Mouse (Mus musculus) MEL (cell line): ENCODE results near the gene Tmem206. TPM values are rescaled to one million over a fixed set of nuclear protein-coding genes. Genes with fewer than 3 reads are reported as not detected.

Experiments used
- DNase-seq: peaks from one replicate; pipeline ENCODE4 v3.0.0; 2011; ENCODE audit warnings: low read depth, low spot score
- H3K27ac ChIP-seq: 2 replicates; pipeline ENCODE4 v1.5.1; 2012; ENCODE audit warnings: low read depth, mild to moderate bottlenecking, control low read depth, low read length, moderate library complexity; ENCODE audit not compliant: control insufficient read depth
- H3K27me3 ChIP-seq, 2 experiments: fragments of 150-350 bp in 1 of 2; sonication (generic) in 1 of 2; 2 replicates each; pipeline ENCODE4 v1.6.1; 2012; ENCODE audit warnings: low read length in 2 of 2, mild to moderate bottlenecking in 2 of 2, improper control_type of control experiment in 1 of 2, moderate library complexity in 1 of 2; ENCODE audit not compliant: insufficient read depth in 2 of 2, control insufficient read depth in 1 of 2
- H3K36me3 ChIP-seq, 2 experiments: 2 replicates each; pipeline ENCODE4 v1.6.1; 2012 to 2014; ENCODE audit warnings: low read length in 2 of 2, improper control_type of control experiment in 1 of 2, inconsistent platforms in 1 of 2, mild to moderate bottlenecking in 1 of 2; ENCODE audit not compliant: insufficient read depth in 2 of 2, control insufficient read depth in 1 of 2
- H3K4me1 ChIP-seq, 2 experiments: fragments of 150-350 bp in 1 of 2; sonication (generic) in 1 of 2; 2 replicates each; pipeline ENCODE4 v1.6.1; 2012; ENCODE audit warnings: low read length in 2 of 2, improper control_type of control experiment in 1 of 2, mild to moderate bottlenecking in 1 of 2; ENCODE audit not compliant: insufficient read depth in 2 of 2, control insufficient read depth in 1 of 2
- H3K4me3 ChIP-seq, 2 experiments: fragments of 150-350 bp in 1 of 2; sonication (generic) in 1 of 2; 2 replicates each; pipeline ENCODE4 v1.5.1; 2012; ENCODE audit warnings: low read depth in 2 of 2, low read length in 2 of 2, mild to moderate bottlenecking in 2 of 2, moderate library complexity in 2 of 2, control low read depth in 1 of 2, improper control_type of control experiment in 1 of 2; ENCODE audit not compliant: control insufficient read depth in 1 of 2, insufficient read depth in 1 of 2
- H3K79me2 ChIP-seq: 2 replicates; pipeline ENCODE4 v1.6.1; 2012; ENCODE audit warnings: mild to moderate bottlenecking, low read length, moderate library complexity; ENCODE audit not compliant: control insufficient read depth, poor library complexity, insufficient read depth
- H3K9ac ChIP-seq: 2 replicates; pipeline ENCODE4 v1.6.1; 2012; ENCODE audit warnings: low read depth, mild to moderate bottlenecking, control low read depth, low read length, moderate library complexity; ENCODE audit not compliant: control insufficient read depth, poor library complexity, severe bottlenecking
- H3K9me3 ChIP-seq: fragments of 150-350 bp; sonication (generic); replicated peaks from 2 replicates; pipeline ENCODE4 v1.6.1; 2012; ENCODE audit warnings: mild to moderate bottlenecking, low read length, improper control_type of control experiment, moderate library complexity; ENCODE audit not compliant: insufficient read depth
- BHLHE40 ChIP-seq: IDR thresholded peaks from 2 replicates; pipeline ENCODE4 v1.6.1; 2012; ENCODE audit warnings: low read depth, mild to moderate bottlenecking, inconsistent platforms, low read length, improper control_type of control experiment, borderline replicate concordance
- CHD2 ChIP-seq: IDR thresholded peaks from 2 replicates; pipeline ENCODE4 v1.6.1; 2011; ENCODE audit warnings: low read length, improper control_type of control experiment
- CTCF ChIP-seq, 3 experiments: IDR thresholded peaks in 2 of 3; conservative IDR thresholded peaks in 1 of 3; 2 replicates each; pipeline ENCODE4 v1.5.1; 2011 to 2012; ENCODE audit warnings: low read length in 3 of 3, low read depth in 2 of 3, mild to moderate bottlenecking in 2 of 3, improper control_type of control experiment in 1 of 3, inconsistent platforms in 1 of 3, mixed read lengths in 1 of 3, moderate library complexity in 1 of 3; ENCODE audit not compliant: control insufficient read depth in 1 of 3, insufficient read depth in 1 of 3, poor library complexity in 1 of 3, severe bottlenecking in 1 of 3
- E2F4 ChIP-seq: IDR thresholded peaks from 2 replicates; pipeline ENCODE4 v1.6.1; 2011; ENCODE audit warnings: low read depth, low read length, improper control_type of control experiment, borderline replicate concordance
- ELF1 ChIP-seq: IDR thresholded peaks from 2 replicates; pipeline ENCODE4 v1.6.1; 2014; ENCODE audit warnings: low read depth, mild to moderate bottlenecking, inconsistent platforms, low read length, improper control_type of control experiment, moderate library complexity
- EP300 ChIP-seq, 2 experiments: IDR thresholded peaks; 2 replicates each; pipeline ENCODE4 v1.6.1; 2011; ENCODE audit warnings: improper control_type of control experiment in 2 of 2, low read length in 2 of 2, low read depth in 1 of 2, mild to moderate bottlenecking in 1 of 2
- ETS1 ChIP-seq: IDR thresholded peaks from 2 replicates; pipeline ENCODE4 v1.6.1; 2012; ENCODE audit warnings: low read depth, mild to moderate bottlenecking, inconsistent platforms, low read length, improper control_type of control experiment, moderate library complexity
- GABPA ChIP-seq: IDR thresholded peaks from 2 replicates; pipeline ENCODE4 v1.6.1; 2012; ENCODE audit warnings: low read depth, mild to moderate bottlenecking, inconsistent platforms, low read length, improper control_type of control experiment, moderate library complexity
- GATA1 ChIP-seq: IDR thresholded peaks from 2 replicates; pipeline ENCODE4 v1.6.1; 2011; ENCODE audit warnings: low read depth, low read length, improper control_type of control experiment
- HCFC1 ChIP-seq: IDR thresholded peaks from 2 replicates; pipeline ENCODE4 v1.6.1; 2012; ENCODE audit warnings: low read depth, mild to moderate bottlenecking, inconsistent platforms, low read length, improper control_type of control experiment, moderate library complexity
- KAT2A ChIP-seq: conservative IDR thresholded peaks from 2 replicates; pipeline ENCODE4 v1.6.1; 2012; ENCODE audit warnings: low read depth, low read length, improper control_type of control experiment, inconsistent platforms
- MAFK ChIP-seq: IDR thresholded peaks from 2 replicates; pipeline ENCODE4 v1.6.1; 2011; ENCODE audit warnings: low read depth, mild to moderate bottlenecking, low read length, improper control_type of control experiment, borderline replicate concordance
- MAX ChIP-seq: IDR thresholded peaks from 2 replicates; pipeline ENCODE4 v1.6.1; 2011; ENCODE audit warnings: low read length, improper control_type of control experiment
- MAZ ChIP-seq: IDR thresholded peaks from 2 replicates; pipeline ENCODE4 v1.6.1; 2012; ENCODE audit warnings: low read depth, mild to moderate bottlenecking, inconsistent platforms, low read length, improper control_type of control experiment
- MEF2A ChIP-seq: IDR thresholded peaks from 2 replicates; pipeline ENCODE4 v1.6.1; 2014; ENCODE audit warnings: low read depth, mild to moderate bottlenecking, inconsistent platforms, low read length, improper control_type of control experiment; ENCODE audit not compliant: poor library complexity, insufficient replicate concordance, severe bottlenecking; ENCODE audit errors: extremely low read depth
- MXI1 ChIP-seq: IDR thresholded peaks from 2 replicates; pipeline ENCODE4 v1.6.1; 2011; ENCODE audit warnings: mild to moderate bottlenecking, low read depth, low read length, improper control_type of control experiment
- MYB ChIP-seq: IDR thresholded peaks from 2 replicates; pipeline ENCODE4 v1.6.1; 2011; ENCODE audit warnings: mild to moderate bottlenecking, low read depth, low read length, improper control_type of control experiment
- MYC ChIP-seq: IDR thresholded peaks from 2 replicates; pipeline ENCODE4 v1.6.1; 2011; ENCODE audit warnings: low read depth, mild to moderate bottlenecking, low read length, improper control_type of control experiment, moderate library complexity
- NELFE ChIP-seq: IDR thresholded peaks from 2 replicates; pipeline ENCODE4 v1.6.1; 2011; ENCODE audit warnings: low read depth, low read length, improper control_type of control experiment
- NRF1 ChIP-seq: IDR thresholded peaks from 2 replicates; pipeline ENCODE4 v1.6.1; 2014; ENCODE audit warnings: low read depth, mild to moderate bottlenecking, inconsistent platforms, low read length, improper control_type of control experiment, moderate library complexity; ENCODE audit not compliant: poor library complexity, insufficient read depth, severe bottlenecking
- POLR2A ChIP-seq, 2 experiments: IDR thresholded peaks; 2 replicates each; pipeline ENCODE4 v1.6.1; 2011 to 2012; ENCODE audit warnings: low read length in 2 of 2, mild to moderate bottlenecking in 2 of 2, control low read depth in 1 of 2, improper control_type of control experiment in 1 of 2, low read depth in 1 of 2, moderate library complexity in 1 of 2; ENCODE audit not compliant: control insufficient read depth in 1 of 2, insufficient read depth in 1 of 2, poor library complexity in 1 of 2
- POLR2AphosphoS2 ChIP-seq: IDR thresholded peaks from 2 replicates; pipeline ENCODE4 v1.6.1; 2011; ENCODE audit warnings: low read length, improper control_type of control experiment
- SIN3A ChIP-seq: IDR thresholded peaks from 2 replicates; pipeline ENCODE4 v1.6.1; 2012; ENCODE audit warnings: low read length, improper control_type of control experiment, inconsistent platforms
- TBP ChIP-seq: IDR thresholded peaks from 2 replicates; pipeline ENCODE4 v1.8.0; 2011; ENCODE audit warnings: low read depth, low read length, improper control_type of control experiment
- TCF12 ChIP-seq: IDR thresholded peaks from 2 replicates; pipeline ENCODE4 v1.6.1; 2014; ENCODE audit warnings: low read depth, mild to moderate bottlenecking, inconsistent platforms, low read length, improper control_type of control experiment, moderate library complexity
- USF1 ChIP-seq: IDR thresholded peaks from 2 replicates; pipeline ENCODE4 v1.6.1; 2014; ENCODE audit warnings: low read depth, mild to moderate bottlenecking, inconsistent platforms, low read length, improper control_type of control experiment, moderate library complexity
- USF2 ChIP-seq, 2 experiments: IDR thresholded peaks; 2 replicates each; pipeline ENCODE4 v1.6.1; 2011 to 2012; ENCODE audit warnings: improper control_type of control experiment in 2 of 2, low read length in 2 of 2, borderline replicate concordance in 1 of 2, inconsistent platforms in 1 of 2, low read depth in 1 of 2, mild to moderate bottlenecking in 1 of 2; ENCODE audit not compliant: insufficient read depth in 1 of 2
- ZMIZ1 ChIP-seq: IDR thresholded peaks from 2 replicates; pipeline ENCODE4 v1.6.1; 2012; ENCODE audit warnings: low read depth, mild to moderate bottlenecking, inconsistent platforms, low read length, improper control_type of control experiment, moderate library complexity
- ZNF384 ChIP-seq: IDR thresholded peaks from 2 replicates; pipeline ENCODE4 v1.6.1; 2012; ENCODE audit warnings: low read depth, mild to moderate bottlenecking, inconsistent platforms, low read length, improper control_type of control experiment
- polyA plus RNA-seq, 2 experiments: library from polyadenylated mRNA; stranded (reverse) in 1 of 2; unstranded in 1 of 2; fragments of >175 nt in 1 of 2; fragments of >200 nt in 1 of 2; gene quantifications; 2 replicates each; pipeline versions ENCODE4 v1.2.1 to v1.2.4; 2012; ENCODE audit warnings: low replicate concordance in 2 of 2, low read depth in 1 of 2; ENCODE audit not compliant: insufficient read length in 2 of 2, insufficient read depth in 1 of 2, missing spikeins in 1 of 2
- total RNA-seq: library from RNA; depleted of rRNA; stranded (reverse); fragments of 300-350 nt; gene quantifications from 2 replicates; pipeline ENCODE4 v1.2.3, GENCODE M21; 2012; rRNA removed

The Tmem206 gene
- total RNA-seq (12.4 and 14.3 TPM in 2 replicates), polyA plus RNA-seq (10 to 100 TPM in 1 of 2 experiments, not detected in 1; 16.2 TPM)

DNA sequence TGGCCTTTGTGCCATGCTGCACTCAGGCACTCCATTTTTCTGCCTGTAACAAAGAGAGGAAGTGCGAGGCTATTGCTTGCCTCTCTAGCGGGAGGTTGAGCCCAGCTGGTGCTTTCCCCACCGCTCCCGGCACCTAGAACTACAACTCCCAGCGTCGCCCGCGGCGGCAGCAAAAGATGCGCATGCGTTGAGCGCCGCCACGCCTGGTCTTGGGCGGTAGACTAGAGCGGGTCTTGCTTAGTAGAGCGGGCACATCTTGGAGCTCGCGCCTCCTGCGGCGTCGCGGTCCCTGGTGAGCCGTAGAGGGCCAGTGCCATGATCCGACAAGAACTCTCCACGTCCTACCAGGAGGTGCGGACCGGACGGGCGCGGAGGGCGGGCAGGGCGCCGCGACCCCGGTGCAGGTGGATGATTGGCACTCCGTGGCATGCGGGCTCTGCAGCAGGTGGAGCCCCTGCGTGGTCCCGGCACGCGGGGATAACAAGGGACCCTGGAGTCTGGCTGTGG lies at the start of gene Tmem206:
Gene Tmem206 (plus strand): TSS at position 187 of the 507 bp plus-strand sequence.
- H3K36me3 ChIP-seq = peaks cover 0 to 23% of the 10 kb centered on the region in 2 experiments; a peak in 3 of 4 replicates
- peak; percentile 99 for DNase-seq
- H3K79me2 ChIP-seq = peaks cover 18% of the 10 kb centered on the region
- no peaks in the 10 kb centered on the region for H3K9me3 ChIP-seq
- TF ChIP-seq CTCF (IDR thresholded peaks at IDR 0.05 in 2 of 3, conservative IDR thresholded peaks at IDR 0.05 in 1 of 3; ENCODE audit: control insufficient read depth in 1 of 3, insufficient read depth in 1 of 3, low read depth in 2 of 3, low read length in 3 of 3, poor library complexity in 1 of 3, severe bottlenecking in 1 of 3) (no peak), MAX (peak; percentile 92), ZMIZ1 (peak; percentile 97), SIN3A (peak; percentile 90), EP300 (IDR thresholded peaks at IDR 0.05; ENCODE audit: low read depth in 1 of 2, low read length in 2 of 2) (peak in 1 of 2 experiments; percentile 27; a peak in 1 of 4 replicates), HCFC1 (peak; percentile 99), MYB (no peak), GABPA (no peak), MAFK (no peak), KAT2A (peak; percentile 94), MAZ (peak; percentile 76; the same call in 1 of the 2 replicates), POLR2AphosphoS2 (peak; percentile 90), ELF1 (peak; percentile 85), E2F4 (0 out of 2 replicates have a peak, but pooled peaks have one; percentile 80), NRF1 (peak; percentile 100), TCF12 (peak; percentile 75), MXI1 (peak; percentile 78; the same call in 1 of the 2 replicates), MEF2A (no peak), GATA1 (peak; percentile 31; the same call in 1 of the 2 replicates), NELFE (peak; percentile 98), CHD2 (0 out of 2 replicates have a peak, but pooled peaks have one; percentile 18), BHLHE40 (no peak), USF1 (0 out of 2 replicates have a peak, but pooled peaks have one; percentile 42), ZNF384 (peak; percentile 41; the same call in 1 of the 2 replicates), MYC (peak; percentile 90), USF2 (IDR thresholded peaks at IDR 0.05; ENCODE audit: borderline replicate concordance in 1 of 2, insufficient read depth in 1 of 2, low read depth in 1 of 2, low read length in 2 of 2) (no peak), POLR2A (IDR thresholded peaks at IDR 0.05; ENCODE audit: control insufficient read depth in 1 of 2, insufficient read depth in 1 of 2, low read depth in 1 of 2, low read length in 2 of 2, poor library complexity in 1 of 2) (peak; percentile 95 to 98), ETS1 (peak; percentile 81), TBP (peak; percentile 89)
- H3K27ac ChIP-seq = peak within 1 kb of the TSS; percentile 41
- peak within 1 kb of the TSS; percentile 75 for H3K9ac ChIP-seq
- peaks cover 13 to 31% of the 10 kb centered on the region in 2 experiments for H3K4me1 ChIP-seq
- H3K27me3 ChIP-seq = no peaks in the 10 kb centered on the region
- peak within 1 kb of the TSS; percentile 70 to 81 for H3K4me3 ChIP-seq
